Mouse (Mus musculus) 416B (cell line): ENCODE data around the gene Fam98c.

ENCODE experiments used
- DNase-seq: peaks from one replicate; pipeline ENCODE4 v3.0.0; 2011; ENCODE audit warnings: low read depth

Fam98c gene

DNA sequence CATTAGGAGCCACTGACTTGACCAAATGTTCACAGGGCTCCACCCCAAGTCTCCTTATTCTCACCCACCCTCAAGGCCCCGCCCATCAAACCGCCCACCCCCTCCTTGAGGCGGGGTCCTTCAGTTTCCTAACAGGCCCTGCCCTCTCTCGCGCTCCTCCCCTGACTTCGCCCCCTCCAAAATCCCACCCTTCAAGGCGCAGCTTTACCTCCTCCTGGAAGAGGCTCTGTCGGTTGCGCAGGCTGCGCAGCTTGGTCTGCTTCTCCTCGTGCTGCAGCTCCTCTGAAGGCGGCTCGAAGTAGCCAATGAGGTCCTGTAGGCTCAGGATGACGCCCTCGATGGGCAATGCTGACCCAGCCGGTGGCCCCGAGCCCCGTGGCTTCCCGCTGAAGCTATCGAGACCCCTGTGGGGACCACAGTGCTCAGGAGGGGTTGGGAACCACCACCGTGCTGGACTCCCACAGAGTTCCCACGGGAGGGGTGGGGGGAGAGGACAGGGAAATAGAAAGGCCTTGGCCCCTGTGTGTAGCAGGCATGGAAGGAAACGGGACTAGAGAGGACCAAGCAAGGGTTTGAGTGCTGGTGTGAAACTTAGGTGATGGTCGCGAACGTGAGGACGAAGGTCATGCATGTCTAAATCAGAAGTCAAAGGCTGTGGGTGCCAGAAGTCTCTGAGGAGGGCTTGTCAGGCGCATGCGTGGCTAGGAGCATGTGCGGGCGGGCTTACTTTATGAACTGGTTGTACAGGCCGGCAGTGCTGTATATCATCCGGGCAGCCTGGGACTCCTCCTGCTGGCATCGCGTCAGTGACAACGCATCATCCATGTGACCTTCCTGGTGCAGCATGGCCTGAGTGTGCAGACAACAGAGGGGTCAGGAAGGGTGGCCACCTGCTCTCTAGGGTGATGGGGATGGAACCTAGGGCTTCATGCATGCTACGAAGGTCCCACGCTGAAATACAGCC lies 46.8 kb downstream of the Fam98c start:
- no peak for DNase-seq
